Mouse (Mus musculus) MEL (cell line): ENCODE data around the gene Six2. TPM values are rescaled to one million over a fixed set of nuclear protein-coding genes. Genes with fewer than 3 reads are reported as not detected.
"Not testable (repeated sequence)": the region's sequence is repeated elsewhere in the genome, so short reads cannot be mapped to it uniquely, and the experiment has no call there.

Experiments
- DNase-seq: peaks from one replicate; pipeline ENCODE4 v3.0.0; 2011; ENCODE audit warnings: low read depth, low spot score
- H3K27ac ChIP-seq: 2 replicates; pipeline ENCODE4 v1.5.1; 2012; ENCODE audit warnings: low read depth, mild to moderate bottlenecking, control low read depth, low read length, moderate library complexity; ENCODE audit not compliant: control insufficient read depth
- H3K27me3 ChIP-seq, 2 experiments: fragments of 150-350 bp in 1 of 2; sonication (generic) in 1 of 2; 2 replicates each; pipeline ENCODE4 v1.6.1; 2012; ENCODE audit warnings: low read length in 2 of 2, mild to moderate bottlenecking in 2 of 2, improper control_type of control experiment in 1 of 2, moderate library complexity in 1 of 2; ENCODE audit not compliant: insufficient read depth in 2 of 2, control insufficient read depth in 1 of 2
- H3K36me3 ChIP-seq, 2 experiments: 2 replicates each; pipeline ENCODE4 v1.6.1; 2012 to 2014; ENCODE audit warnings: low read length in 2 of 2, improper control_type of control experiment in 1 of 2, inconsistent platforms in 1 of 2, mild to moderate bottlenecking in 1 of 2; ENCODE audit not compliant: insufficient read depth in 2 of 2, control insufficient read depth in 1 of 2
- H3K4me1 ChIP-seq, 2 experiments: fragments of 150-350 bp in 1 of 2; sonication (generic) in 1 of 2; 2 replicates each; pipeline ENCODE4 v1.6.1; 2012; ENCODE audit warnings: low read length in 2 of 2, improper control_type of control experiment in 1 of 2, mild to moderate bottlenecking in 1 of 2; ENCODE audit not compliant: insufficient read depth in 2 of 2, control insufficient read depth in 1 of 2
- H3K4me3 ChIP-seq, 2 experiments: fragments of 150-350 bp in 1 of 2; sonication (generic) in 1 of 2; 2 replicates each; pipeline ENCODE4 v1.5.1; 2012; ENCODE audit warnings: low read depth in 2 of 2, low read length in 2 of 2, mild to moderate bottlenecking in 2 of 2, moderate library complexity in 2 of 2, control low read depth in 1 of 2, improper control_type of control experiment in 1 of 2; ENCODE audit not compliant: control insufficient read depth in 1 of 2, insufficient read depth in 1 of 2
- H3K79me2 ChIP-seq: 2 replicates; pipeline ENCODE4 v1.6.1; 2012; ENCODE audit warnings: mild to moderate bottlenecking, low read length, moderate library complexity; ENCODE audit not compliant: control insufficient read depth, poor library complexity, insufficient read depth
- H3K9ac ChIP-seq: 2 replicates; pipeline ENCODE4 v1.6.1; 2012; ENCODE audit warnings: low read depth, mild to moderate bottlenecking, control low read depth, low read length, moderate library complexity; ENCODE audit not compliant: control insufficient read depth, poor library complexity, severe bottlenecking
- H3K9me3 ChIP-seq: fragments of 150-350 bp; sonication (generic); replicated peaks from 2 replicates; pipeline ENCODE4 v1.6.1; 2012; ENCODE audit warnings: mild to moderate bottlenecking, low read length, improper control_type of control experiment, moderate library complexity; ENCODE audit not compliant: insufficient read depth
- BHLHE40 ChIP-seq: IDR thresholded peaks from 2 replicates; pipeline ENCODE4 v1.6.1; 2012; ENCODE audit warnings: low read depth, mild to moderate bottlenecking, inconsistent platforms, low read length, improper control_type of control experiment, borderline replicate concordance
- CHD2 ChIP-seq: IDR thresholded peaks from 2 replicates; pipeline ENCODE4 v1.6.1; 2011; ENCODE audit warnings: low read length, improper control_type of control experiment
- E2F4 ChIP-seq: IDR thresholded peaks from 2 replicates; pipeline ENCODE4 v1.6.1; 2011; ENCODE audit warnings: low read depth, low read length, improper control_type of control experiment, borderline replicate concordance
- ELF1 ChIP-seq: IDR thresholded peaks from 2 replicates; pipeline ENCODE4 v1.6.1; 2014; ENCODE audit warnings: low read depth, mild to moderate bottlenecking, inconsistent platforms, low read length, improper control_type of control experiment, moderate library complexity
- EP300 ChIP-seq, 2 experiments: IDR thresholded peaks; 2 replicates each; pipeline ENCODE4 v1.6.1; 2011; ENCODE audit warnings: improper control_type of control experiment in 2 of 2, low read length in 2 of 2, low read depth in 1 of 2, mild to moderate bottlenecking in 1 of 2
- JUND ChIP-seq: IDR thresholded peaks from 2 replicates; pipeline ENCODE4 v1.6.1; 2011; ENCODE audit warnings: low read depth, mild to moderate bottlenecking, improper control_type of control experiment, low read length
- MAFK ChIP-seq: IDR thresholded peaks from 2 replicates; pipeline ENCODE4 v1.6.1; 2011; ENCODE audit warnings: low read depth, mild to moderate bottlenecking, low read length, improper control_type of control experiment, borderline replicate concordance
- MEF2A ChIP-seq: IDR thresholded peaks from 2 replicates; pipeline ENCODE4 v1.6.1; 2014; ENCODE audit warnings: low read depth, mild to moderate bottlenecking, inconsistent platforms, low read length, improper control_type of control experiment; ENCODE audit not compliant: poor library complexity, insufficient replicate concordance, severe bottlenecking; ENCODE audit errors: extremely low read depth
- MYC ChIP-seq: IDR thresholded peaks from 2 replicates; pipeline ENCODE4 v1.6.1; 2011; ENCODE audit warnings: low read depth, mild to moderate bottlenecking, low read length, improper control_type of control experiment, moderate library complexity
- POLR2AphosphoS2 ChIP-seq: IDR thresholded peaks from 2 replicates; pipeline ENCODE4 v1.6.1; 2011; ENCODE audit warnings: low read length, improper control_type of control experiment
- POLR2AphosphoS5 ChIP-seq: IDR thresholded peaks from 2 replicates; pipeline ENCODE4 v1.6.1; 2012; ENCODE audit warnings: low read depth, borderline replicate concordance, mild to moderate bottlenecking, inconsistent platforms, low read length, moderate library complexity, mixed read lengths
- RAD21 ChIP-seq: IDR thresholded peaks from 2 replicates; pipeline ENCODE4 v1.6.1; 2011; ENCODE audit warnings: mild to moderate bottlenecking, low read depth, low read length, improper control_type of control experiment
- SIN3A ChIP-seq: IDR thresholded peaks from 2 replicates; pipeline ENCODE4 v1.6.1; 2012; ENCODE audit warnings: low read length, improper control_type of control experiment, inconsistent platforms
- SMC3 ChIP-seq: IDR thresholded peaks from 2 replicates; pipeline ENCODE4 v1.6.1; 2011; ENCODE audit warnings: low read depth, low read length, improper control_type of control experiment
- TBP ChIP-seq: IDR thresholded peaks from 2 replicates; pipeline ENCODE4 v1.8.0; 2011; ENCODE audit warnings: low read depth, low read length, improper control_type of control experiment
- TCF12 ChIP-seq: IDR thresholded peaks from 2 replicates; pipeline ENCODE4 v1.6.1; 2014; ENCODE audit warnings: low read depth, mild to moderate bottlenecking, inconsistent platforms, low read length, improper control_type of control experiment, moderate library complexity
- UBTF ChIP-seq: IDR thresholded peaks from 2 replicates; pipeline ENCODE4 v1.6.1; 2012; ENCODE audit warnings: low read depth, mild to moderate bottlenecking, inconsistent platforms, low read length, improper control_type of control experiment, moderate library complexity, borderline replicate concordance; ENCODE audit not compliant: insufficient read depth
- polyA plus RNA-seq, 2 experiments: library from polyadenylated mRNA; stranded (reverse) in 1 of 2; unstranded in 1 of 2; fragments of >175 nt in 1 of 2; fragments of >200 nt in 1 of 2; gene quantifications; 2 replicates each; pipeline versions ENCODE4 v1.2.1 to v1.2.4; 2012; ENCODE audit warnings: low replicate concordance in 2 of 2, low read depth in 1 of 2; ENCODE audit not compliant: insufficient read length in 2 of 2, insufficient read depth in 1 of 2, missing spikeins in 1 of 2
- total RNA-seq: library from RNA; depleted of rRNA; stranded (reverse); fragments of 300-350 nt; gene quantifications from 2 replicates; pipeline ENCODE4 v1.2.3, GENCODE M21; 2012

Gene Six2
- total and polyA plus RNA-seq, 3 experiments, result 6.4 to 81.4 TPM; not detected in 1

DNA sequence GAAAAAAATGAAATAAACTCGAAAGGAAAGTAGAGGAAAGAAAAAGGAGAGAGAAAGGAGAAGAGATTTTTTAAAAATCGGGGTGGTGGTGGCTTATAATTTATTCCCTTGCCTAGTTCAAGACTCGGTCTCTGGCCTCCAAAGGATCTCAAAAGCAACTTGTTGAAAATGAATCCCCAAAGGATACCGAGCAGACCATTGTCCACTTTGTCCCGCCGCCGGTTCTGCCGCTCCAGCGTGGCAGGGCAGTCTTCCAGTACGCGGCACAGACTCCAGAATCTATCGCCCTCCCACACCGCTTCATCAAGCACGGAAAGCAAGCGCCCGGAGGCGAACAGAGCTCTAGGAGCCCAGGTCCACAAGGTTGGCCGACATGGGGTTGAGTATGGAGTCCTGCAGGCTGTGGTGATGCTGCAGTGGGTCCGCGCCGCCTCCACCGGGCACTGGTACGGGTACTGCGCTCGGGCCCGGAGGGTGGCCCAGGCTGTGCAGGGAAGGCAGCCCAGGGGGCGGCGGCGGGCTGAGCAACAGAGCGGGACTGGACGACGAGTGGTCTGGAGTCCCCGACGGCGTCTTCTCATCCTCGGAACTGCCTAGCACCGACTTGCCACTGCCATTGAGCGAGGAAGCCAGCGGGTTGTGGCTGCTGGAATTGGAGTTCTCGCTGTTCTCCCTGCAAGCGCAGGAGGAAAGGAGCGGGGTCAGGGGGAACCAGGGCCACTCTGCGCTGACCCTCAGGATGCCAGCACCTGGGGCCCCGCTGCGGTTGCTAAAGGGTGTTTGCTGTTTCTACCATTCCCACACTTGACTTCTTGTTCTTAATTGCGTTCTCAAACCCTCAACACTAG, 3.0 kb downstream of the Six2 start:
- Histone ChIP-seq H3K79me2 (peaks cover 33% of the 10 kb centered on the region), H3K9ac (no peak overlapping the region), H3K9me3 (no peaks in the 10 kb centered on the region), H3K4me1 (peaks cover 2 to 17% of the 10 kb centered on the region in 2 experiments), H3K4me3 (no peak overlapping the region), H3K27me3 (no peaks in the 10 kb centered on the region), H3K36me3 (no peaks in the 10 kb centered on the region; a peak in 1 of 4 replicates), H3K27ac (no peak overlapping the region)
- TF ChIP-seq TBP, result no peak
- no peak for TF ChIP-seq MYC
- no peak for TF ChIP-seq BHLHE40
- TF ChIP-seq POLR2AphosphoS5, result no peak
- no peak for TF ChIP-seq SIN3A
- TF ChIP-seq E2F4, result no peak
- no peak for TF ChIP-seq EP300 (IDR thresholded peaks at IDR 0.05; ENCODE audit: low read depth in 1 of 2, low read length in 2 of 2)
- no peak for TF ChIP-seq MAFK
- TF ChIP-seq CHD2, result no peak
- TF ChIP-seq TCF12, result no peak
- TF ChIP-seq ELF1, result no peak
- no peak for TF ChIP-seq MEF2A
- no peak for TF ChIP-seq POLR2AphosphoS2
- no peak for TF ChIP-seq JUND
- DNase-seq, result no peak

DNA sequence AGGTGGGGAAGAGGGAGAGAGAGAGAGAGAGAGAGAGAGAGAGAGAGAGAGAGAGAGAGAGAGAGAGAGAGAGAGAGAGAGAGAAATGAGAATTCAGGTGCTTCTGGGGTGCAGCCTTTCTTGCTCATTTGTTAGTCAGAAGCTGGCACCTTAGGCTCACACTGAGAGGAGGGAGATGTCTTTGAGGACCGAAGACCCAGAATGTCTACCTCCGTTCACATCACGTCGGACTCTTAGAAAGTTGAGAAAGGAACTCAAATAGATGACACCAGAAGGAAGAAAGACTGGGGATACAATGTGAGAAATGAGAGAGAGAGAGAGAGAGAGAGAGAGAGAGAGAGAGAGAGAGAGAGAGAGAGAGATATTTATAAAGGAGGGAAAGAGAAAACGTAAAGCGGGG, 3.6 kb downstream of the Six2 start:
- not testable (repeated sequence) for H3K4me3 ChIP-seq, DNase-seq, H3K36me3 ChIP-seq, H3K27me3 ChIP-seq, H3K9me3 ChIP-seq, H3K27ac ChIP-seq, H3K9ac ChIP-seq
- Histone ChIP-seq H3K4me1 (peaks cover 0 to 11% of the 10 kb centered on the region in 2 experiments; a peak in 2 of 4 replicates), H3K79me2 (peaks cover 33% of the 10 kb centered on the region)

DNA sequence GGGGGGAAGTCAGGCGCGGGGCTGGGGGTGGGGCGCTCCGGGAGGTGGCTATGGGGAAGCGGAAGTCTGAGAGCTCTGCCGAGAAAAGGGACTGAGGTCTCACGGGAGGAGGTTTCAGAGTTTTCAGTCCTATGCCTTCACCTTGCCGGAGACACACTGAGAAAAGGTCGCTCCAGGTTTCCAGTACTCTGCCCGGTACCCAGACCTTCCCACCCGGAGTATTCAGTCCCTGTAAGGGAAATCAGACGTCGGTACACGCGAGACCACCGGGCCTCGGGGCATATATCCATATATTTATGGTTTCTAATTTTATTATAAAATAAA, 4.1 kb downstream of the Six2 start:
- peaks cover 0 to 10% of the 10 kb centered on the region in 2 experiments; a peak in 2 of 4 replicates for H3K4me1 ChIP-seq
- no peaks in the 10 kb centered on the region for H3K27me3 ChIP-seq
- no peak overlapping the region for H3K27ac ChIP-seq
- TF ChIP-seq ELF1 (no peak), EP300 (IDR thresholded peaks at IDR 0.05; ENCODE audit: low read depth in 1 of 2, low read length in 2 of 2) (no peak), RAD21 (no peak), UBTF (no peak), TBP (no peak), MEF2A (no peak), SMC3 (no peak)
- no peak overlapping the region for H3K9ac ChIP-seq
- H3K9me3 ChIP-seq, result no peaks in the 10 kb centered on the region
- peaks cover 31% of the 10 kb centered on the region for H3K79me2 ChIP-seq
- H3K36me3 ChIP-seq, result no peaks in the 10 kb centered on the region
- no peak overlapping the region for H3K4me3 ChIP-seq
- no peak for DNase-seq
